Mouse (Mus musculus): Measurements from ENCODE around the gene Cox10. TPM values are rescaled to one million over a fixed set of nuclear protein-coding genes. Genes with fewer than 3 reads are reported as not detected.
"Not testable (repeated sequence)": the region's sequence is repeated elsewhere in the genome, so short reads cannot be mapped to it uniquely, and the experiment has no call there.

The Cox10 gene
- total RNA-seq (2022) = 10 to 100 TPM; 21.0 to 25.0 (median 23.3) TPM

DNA sequence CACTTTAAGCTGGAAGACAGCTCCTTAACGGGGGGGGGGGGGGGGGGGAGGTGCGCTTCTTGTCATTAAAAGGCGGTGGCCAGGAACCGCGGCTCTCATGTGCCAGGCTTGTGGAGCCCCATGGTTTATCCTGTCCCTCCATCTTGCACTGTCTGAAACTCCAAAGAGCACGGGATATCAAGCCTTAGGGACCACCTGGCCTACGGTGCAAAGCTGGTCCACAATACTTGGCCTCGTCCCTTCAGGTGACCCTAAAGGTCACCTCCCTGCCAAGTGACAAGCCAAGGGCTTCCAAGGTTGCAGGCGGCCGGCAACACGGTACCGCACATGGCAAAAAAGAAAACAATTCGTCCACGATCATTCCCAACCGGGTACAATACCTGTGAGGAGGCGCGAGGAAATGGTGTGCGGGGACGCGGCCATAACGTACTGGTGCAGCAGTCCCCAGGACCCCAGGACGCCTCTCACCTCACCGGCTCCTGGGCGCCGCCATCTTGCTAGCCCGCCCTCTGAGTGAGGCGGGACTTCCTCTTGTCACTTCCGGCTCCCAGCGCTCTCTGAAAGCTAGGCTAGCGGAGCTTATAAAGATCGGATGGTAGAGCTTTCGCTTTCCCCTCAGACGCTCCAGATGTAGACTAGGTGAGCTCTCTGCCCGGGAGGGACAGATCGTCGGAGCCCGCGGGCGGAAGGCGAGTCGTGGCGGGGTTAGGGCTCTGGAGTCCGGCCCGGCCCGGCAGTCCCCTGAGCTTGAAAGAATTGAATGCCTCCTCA lies at the start of gene Cox10:
Cox10 (minus strand) TSS at position 513 of the 771 bp plus-strand sequence.
- peak; percentile 67 to 84 for DNase-seq (ENCODE audit: low spot score in 2 of 2)

DNA sequence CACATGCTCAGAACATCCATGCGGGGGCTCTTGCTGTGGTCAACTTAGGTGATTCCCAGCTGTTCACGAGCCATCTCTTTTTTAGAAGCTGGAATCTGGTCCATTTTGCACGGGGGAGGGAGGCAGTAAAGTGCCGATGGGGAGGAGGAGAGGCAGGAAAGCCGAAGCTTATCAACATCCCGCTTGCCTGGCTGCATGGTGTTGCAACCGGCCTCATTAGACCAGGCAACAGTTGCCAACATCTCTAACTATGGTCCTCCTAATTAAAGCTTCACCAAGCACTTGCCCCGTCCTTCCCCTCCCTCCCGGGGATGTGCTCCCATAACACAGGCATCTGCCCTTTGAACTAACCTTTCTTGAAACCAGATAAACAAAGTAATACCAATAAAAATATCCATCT lies 48.7 kb upstream of the Cox10 start:
- DNase-seq (ENCODE audit: low spot score in 2 of 2) = no peak

DNA sequence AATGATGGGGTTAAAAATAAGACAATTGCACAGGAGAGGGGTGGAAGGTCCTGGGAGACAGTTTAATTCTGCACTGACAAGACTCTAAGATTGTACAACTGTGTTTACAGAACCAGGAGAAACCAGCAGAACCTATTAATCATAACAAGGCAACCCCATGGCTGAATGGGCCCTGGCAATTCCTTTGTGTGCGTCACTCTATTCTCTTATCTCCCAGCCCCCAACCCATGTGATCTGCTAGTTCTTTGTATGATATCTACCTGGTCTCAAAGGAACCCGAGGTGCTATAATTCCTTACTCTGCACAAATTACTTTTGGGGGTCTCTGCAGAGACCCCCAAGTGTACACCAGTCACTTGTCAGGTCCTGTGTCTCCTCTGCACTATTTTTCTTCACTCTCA lies 46.2 kb upstream of the Cox10 start:
- DNase-seq (ENCODE audit: low spot score in 2 of 2) = no peak

DNA sequence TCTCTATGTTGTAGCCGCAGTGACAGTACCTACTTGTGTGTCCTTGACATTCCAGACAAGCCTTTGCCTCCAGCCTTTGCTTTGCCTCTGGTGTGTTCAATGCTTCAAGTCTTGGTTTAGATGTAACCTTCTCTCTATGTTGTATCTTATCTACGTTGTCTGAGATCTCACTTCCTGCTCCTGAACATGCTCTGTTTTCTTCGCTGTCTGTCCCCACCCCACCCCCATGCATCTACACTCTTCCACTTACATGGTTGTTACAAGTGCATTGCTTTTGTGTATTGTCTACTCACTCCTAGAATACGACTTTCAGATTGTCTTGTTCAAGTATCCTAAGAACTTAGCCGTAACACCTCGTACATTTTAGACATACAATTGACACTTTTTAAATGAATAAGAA lies 43.9 kb upstream of the Cox10 start:
- not testable (repeated sequence) for DNase-seq (ENCODE audit: low spot score in 2 of 2)

DNA sequence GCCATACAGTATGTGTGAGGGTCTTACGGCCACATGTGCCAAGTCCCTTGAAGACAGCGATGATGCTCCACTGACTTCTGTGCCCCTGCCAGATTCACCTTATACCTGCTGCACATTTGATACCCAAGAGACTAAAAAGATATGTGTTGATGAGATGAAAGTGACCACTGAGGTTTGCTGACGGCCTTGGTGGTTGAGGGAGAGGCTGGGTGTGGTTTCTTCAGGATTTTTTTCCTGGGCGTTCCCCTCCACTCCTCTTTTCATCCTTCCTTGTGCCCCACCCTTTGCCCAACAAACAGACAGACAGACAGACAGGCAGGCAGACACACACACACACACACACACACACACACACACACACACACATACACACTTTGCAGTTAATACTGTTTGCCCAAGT lies 37.4 kb upstream of the Cox10 start:
- DNase-seq (ENCODE audit: low spot score in 2 of 2) = no peak

DNA sequence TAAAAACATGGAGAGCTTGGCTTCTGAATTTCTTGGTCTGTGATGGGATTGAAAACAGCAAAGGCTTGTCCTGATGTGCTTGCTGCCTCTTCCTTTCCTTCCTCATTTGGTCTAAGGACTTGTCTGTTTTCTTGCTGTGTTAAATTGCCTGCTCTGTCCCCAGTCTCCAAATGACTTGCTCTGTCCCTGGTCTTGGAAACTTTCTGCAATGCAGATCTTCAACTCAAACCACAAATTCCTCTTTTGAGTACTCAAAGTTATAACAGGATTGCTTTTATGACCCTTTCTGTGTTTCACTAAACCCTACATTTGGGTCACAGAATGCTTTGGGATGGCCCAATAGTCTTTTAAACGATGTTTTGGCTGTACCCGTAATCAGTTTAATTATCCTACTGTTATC lies 36.6 kb upstream of the Cox10 start:
- no peak for DNase-seq (ENCODE audit: low spot score in 2 of 2)

DNA sequence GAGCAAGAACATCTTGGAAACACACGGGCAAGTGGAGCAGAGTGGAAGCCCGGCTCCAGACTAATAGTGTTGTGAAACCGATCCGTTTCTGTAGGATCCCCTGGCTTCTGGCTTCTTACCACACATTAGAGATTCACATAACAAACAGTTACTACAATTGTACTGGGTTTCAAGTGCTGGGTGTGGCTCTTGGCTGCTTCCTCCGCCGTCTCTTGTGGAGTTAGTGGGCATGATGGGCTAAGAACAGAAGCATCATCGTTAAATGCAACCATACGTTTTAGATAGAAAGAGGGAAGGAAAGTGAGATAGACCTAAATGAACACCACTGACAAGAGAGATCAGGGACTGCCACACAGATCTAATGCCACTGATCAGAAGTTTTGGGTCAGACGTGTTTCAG lies 35.8 kb upstream of the Cox10 start:
- DNase-seq (ENCODE audit: low spot score in 2 of 2) = no peak

DNA sequence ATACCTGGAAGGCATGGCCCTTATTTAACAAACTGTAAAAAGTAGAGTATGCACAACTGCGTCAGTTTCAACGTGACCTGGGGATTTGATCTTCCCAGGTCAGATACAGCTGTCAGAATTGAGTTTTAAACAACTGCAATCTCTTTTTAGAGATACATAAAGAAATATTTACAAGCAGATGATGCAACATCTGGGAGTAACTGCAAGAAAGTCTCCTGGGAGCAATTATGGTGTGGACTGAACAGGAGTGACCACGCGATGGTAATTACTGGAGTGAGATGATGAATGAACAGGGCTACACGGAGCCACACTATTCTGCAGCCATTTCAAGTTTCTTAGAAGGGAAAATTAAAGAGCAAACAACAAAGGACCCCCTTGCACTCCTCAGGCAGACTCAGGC lies 20.8 kb upstream of the Cox10 start:
- DNase-seq (ENCODE audit: low spot score in 2 of 2) = no peak

DNA sequence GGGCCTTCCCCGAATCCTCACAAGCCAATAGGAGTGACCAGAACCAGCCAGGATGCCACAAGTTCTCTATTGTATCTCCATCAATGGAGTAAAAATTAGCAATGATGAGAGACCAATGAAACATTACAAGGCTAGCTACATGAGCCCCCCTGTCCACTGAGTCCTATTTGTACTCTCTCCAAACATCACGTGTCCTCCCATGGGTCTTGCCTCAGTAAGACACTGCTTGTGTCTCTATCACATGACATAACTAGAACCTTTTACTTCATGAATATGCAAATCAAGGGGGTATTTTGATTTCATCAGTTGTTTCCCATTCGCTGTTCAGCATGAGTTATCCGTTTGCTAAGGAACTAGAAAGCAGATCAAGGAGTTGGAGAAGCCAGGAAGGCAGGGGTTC lies 13.8 kb upstream of the Cox10 start:
- no peak for DNase-seq (ENCODE audit: low spot score in 2 of 2)

DNA sequence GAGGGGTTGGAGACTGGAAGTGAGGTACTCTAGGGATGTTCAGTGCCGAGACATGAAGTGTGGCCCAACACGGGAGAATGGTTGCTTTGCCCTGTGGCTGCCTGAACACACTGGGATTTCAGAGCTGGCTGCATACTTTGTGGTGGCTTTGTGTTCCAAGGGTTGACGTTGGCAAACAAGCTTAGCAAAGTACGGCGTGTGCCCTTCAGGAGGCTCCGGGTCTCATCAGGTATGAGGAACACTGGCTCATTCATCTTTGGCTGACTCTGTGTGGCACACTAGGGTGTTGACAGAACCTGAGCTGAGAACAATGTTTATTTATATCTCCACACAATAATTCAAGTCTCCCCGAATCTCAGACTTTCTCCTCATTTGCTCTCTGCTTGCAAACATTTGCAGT lies 11.9 kb upstream of the Cox10 start:
- DNase-seq (ENCODE audit: low spot score in 2 of 2) = no peak

DNA sequence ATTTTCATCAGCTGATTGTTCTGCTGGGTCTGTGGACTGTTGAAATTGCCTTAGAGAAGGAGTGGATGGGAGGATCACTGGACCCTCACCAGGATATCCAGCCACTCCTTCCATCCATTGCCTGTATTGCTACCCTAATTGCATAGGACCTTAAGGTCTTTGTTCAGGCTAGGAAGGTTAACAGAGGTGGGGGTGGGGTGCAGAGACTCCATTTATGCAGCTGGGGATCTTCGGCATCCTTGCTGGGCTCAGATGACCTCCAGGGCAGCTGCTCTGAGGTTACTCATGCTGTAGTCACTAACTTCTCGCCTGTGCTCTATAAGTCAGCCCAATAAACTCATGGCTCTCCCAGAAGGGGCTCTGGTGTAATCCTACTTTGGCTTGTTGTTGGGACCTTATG lies 10.4 kb upstream of the Cox10 start:
- DNase-seq (ENCODE audit: low spot score in 2 of 2) = no peak

DNA sequence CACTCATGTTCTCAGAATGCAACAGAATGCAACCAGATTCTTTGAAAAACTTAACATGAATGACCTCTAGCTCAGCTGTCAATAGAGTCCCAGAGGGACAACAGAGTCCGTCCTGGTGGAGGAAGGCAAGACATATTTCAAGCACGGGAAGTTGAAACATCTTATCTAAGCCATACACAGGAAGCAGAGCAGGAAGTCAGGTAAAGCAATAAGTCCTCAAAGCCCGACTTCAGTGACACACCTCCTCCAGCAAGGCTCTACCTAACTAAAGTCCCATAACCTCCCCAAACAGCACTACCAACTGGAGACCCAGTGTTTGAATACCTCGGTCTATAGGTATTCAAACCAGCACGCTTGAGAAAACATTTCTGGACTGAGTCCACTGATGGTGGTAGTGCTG lies 6.6 kb upstream of the Cox10 start:
- no peak for DNase-seq (ENCODE audit: low spot score in 2 of 2)

DNA sequence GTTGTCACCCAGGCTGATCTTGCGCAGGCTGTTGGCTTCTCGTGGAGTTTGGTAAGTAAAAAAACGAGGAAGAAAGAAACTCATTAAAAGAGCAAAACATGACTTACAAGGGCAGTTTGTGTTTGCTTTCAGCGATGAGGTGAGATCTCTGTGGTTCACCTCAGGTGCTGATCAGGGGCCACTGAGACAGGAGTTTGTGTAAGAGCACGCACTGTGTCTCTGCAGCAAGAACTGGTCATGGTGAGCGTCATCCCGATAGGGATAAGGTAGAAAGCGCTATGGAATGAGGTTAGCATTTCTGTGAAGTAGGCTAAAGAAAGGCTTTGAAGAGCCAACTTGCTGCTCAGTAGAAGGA lies 436 bp upstream of the Cox10 start:
- no peak for DNase-seq (ENCODE audit: low spot score in 2 of 2)

DNA sequence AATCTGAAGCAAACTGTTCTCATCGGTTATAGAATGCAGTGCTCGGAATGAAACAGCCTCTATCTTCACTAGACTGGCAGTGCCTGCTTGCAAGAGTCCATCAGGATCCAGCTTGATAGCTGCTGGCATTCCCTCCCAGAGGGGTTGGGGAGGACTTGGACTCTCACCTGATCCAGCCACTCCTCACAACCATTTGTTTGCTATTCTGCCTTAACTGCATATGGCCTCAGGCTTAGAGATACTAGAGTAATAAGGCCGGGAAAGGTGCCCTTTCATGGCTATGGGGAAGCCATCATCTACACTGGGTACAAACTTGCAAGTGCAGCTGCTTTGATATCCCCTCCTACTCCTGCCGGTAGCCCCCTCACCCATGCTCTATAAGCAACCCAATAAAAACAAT lies 3.1 kb downstream of the Cox10 start:
- no peak for DNase-seq (ENCODE audit: low spot score in 2 of 2)

DNA sequence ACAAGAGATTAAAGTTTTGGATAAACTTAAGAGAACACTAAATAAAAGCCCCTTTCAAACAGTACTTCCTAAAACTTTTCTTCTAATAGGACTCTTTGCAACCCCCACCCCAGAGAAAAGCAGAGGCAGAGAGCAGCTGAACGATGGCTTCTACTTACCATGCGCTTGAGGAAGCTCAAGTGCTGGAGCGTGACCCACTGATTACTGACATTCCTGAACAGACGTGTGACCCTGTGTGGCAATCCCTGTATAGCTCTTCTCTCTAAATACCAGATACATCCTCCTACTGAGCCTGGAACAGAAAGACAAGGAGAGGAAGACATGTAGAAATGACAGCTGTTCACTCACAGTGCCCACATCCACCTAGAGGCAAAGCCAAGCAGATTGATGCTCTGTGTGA lies 5.9 kb downstream of the Cox10 start:
- DNase-seq (ENCODE audit: low spot score in 2 of 2) = no peak

DNA sequence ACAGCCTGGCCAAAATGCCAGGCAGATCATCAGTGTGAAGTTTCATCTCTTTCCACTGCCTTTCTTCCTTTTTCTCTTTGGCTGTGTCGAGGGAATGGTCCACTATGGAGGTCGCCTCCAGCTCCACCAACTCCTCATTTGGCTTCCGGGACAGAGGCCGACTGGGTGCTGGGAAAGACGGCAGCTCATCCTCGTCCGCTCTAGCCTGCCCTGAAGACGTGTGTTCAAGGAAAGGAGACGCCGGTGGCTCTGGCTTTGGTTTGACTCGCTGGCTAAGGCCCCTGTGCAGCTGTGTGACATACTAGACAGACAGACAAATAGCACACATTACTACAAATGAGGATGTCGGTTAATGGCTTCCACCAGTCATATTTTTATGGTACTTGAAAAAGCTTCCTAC lies 7.7 kb downstream of the Cox10 start:
- no peak for DNase-seq (ENCODE audit: low spot score in 2 of 2)

DNA sequence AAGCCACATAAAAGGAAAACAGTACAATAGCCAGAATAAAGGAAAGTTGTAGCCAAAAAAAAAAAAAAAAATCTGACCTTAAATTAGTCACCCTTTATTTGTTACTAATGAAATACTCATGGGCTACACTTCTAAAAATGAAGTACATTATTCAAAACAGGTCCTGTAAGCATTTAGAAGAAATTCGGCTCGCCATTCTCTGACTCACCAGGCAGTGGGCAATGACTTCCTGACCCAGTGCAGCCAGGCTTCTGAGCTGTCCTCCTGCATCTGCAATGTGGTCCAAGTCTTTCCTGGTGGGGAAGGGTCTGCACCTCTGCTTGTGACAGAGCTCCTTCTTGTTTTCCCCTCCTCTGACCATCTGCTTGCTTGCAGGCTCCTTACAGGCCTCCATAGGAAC lies 13.3 kb downstream of the Cox10 start:
- no peak for DNase-seq (ENCODE audit: low spot score in 2 of 2)

DNA sequence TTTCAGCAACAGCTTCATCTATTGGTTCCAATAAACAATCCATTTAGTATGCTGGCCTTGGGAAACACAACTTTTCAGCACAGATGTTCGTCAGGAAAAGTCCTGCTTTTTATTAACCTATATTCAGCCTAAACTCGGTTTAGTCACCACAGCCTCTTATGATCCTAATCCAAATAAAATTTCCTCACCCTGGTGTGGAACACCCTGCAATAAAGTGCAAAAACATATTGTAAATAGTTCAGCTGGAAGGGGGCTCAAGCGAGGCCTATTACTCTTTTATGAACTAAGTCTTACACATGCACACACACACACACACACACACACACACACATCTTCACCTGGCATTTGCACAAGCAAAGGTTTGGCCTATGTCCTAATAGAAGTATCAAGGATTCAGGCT lies 16.1 kb downstream of the Cox10 start:
- DNase-seq (ENCODE audit: low spot score in 2 of 2) = no peak

DNA sequence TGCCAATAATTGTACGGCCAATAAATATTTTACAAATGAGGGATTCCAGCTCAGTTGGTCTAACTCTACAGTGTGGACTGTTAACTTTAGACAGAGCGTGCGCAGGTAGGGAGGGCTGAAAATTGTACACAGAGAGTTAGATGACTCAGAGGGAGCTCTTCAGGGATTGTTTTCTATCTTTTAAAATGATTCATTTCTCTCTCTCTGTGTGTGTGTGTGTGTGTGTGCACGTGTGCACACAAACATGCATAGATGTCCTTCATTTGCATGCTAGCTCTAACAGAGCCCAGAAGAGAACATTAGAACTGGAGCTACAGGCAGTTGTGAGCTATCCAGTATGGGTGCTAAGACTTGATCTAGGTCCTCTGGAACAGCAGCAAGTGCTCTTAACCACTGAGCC lies 17.0 kb downstream of the Cox10 start:
- no peak for DNase-seq (ENCODE audit: low spot score in 2 of 2)

DNA sequence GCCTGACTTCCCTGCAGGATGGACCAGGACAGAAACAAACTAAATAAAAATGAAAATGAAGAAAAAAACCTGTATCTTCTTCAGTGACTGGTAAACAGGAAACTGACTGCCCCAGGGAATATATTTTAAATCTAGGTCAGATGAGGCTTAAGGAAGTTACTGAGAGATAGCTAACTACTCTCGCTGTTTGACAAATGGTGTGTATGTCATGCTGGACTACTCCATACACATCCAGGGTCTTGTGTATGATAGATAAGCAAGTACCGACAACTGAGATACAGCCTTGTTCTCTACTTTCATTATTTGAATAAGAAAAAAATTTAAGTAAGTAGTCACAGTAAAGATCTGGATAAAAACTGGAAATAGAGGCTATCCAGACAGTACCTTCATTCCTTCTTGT lies 20.0 kb downstream of the Cox10 start:
- DNase-seq (ENCODE audit: low spot score in 2 of 2) = no peak

DNA sequence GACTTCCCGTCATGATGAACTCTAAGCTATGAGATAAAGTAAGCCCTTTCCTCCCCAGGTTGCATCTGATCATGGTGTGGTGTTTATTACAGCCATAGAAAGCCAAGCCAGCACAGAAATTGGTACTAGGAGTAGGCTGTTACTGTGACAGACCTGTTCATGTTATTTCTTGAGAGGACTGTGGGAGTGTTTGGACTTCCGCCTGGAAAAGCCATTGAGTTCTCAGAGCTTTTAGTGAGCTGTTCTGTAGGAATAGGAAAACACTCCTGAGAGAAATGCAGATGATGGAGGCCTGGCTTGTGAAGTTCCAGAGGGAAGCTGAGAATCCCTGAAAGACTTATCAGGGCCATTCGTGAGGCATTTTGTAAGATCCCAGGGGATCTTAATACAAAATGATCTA lies 20.8 kb downstream of the Cox10 start:
- DNase-seq (ENCODE audit: low spot score in 2 of 2) = peak in 1 of 2 experiments; percentile 36

DNA sequence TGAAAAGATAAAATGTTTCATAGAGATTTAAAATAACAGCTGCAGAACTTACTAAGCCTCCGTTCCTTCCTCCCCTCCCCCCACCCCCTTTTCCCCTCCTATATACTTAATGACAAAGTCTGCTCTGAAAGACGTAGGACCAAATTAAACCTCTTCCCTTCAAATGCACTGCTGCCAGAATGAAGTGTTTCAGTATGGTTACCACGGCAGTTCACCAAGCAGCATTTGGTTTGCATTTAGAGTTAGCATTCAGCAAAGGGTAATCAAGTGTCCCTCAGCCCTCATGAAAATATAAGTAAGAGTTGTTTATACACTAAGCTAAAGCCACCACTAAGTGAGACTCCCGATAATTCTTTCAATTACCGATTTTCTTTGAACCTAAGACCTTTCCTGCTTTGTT lies 25.9 kb downstream of the Cox10 start:
- no peak for DNase-seq (ENCODE audit: low spot score in 2 of 2)

DNA sequence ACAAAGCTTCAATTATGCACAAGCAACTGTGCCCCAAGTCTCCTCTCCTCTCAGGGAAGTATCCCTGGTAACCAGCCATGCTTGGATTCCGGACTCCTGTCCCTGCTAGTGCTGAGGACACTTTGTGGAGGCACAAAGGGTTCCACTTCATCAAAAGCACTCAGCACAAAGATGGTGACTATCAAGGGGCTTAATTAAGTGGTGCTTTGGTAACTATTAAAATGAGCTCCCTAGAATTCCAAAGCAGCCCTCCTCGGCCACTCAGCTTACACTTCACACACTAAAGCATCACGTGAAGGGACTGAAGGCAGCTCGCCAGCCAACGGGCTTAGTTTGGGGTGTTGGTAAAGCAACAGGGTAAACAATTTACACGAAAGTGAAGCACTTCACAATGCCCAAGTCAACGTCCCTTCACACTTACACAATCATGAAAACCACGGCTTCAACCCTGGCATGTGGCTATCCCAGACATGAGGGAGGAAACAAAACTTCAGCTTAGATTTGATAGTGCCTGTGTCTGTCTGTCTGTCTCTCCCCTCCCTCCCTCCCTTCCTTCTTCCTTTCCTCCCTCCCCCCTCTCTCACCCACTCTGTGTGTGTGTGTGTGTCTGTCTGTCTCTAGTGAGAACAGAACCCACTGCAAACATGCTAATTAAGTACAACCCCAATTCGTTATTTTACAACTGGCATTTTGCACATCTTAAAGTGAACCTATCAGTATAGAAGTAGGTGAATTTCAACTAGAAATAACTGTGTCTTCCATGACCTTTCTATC lies 27.9 kb downstream of the Cox10 start:
- peak; percentile 17 to 38 for DNase-seq (ENCODE audit: low spot score in 2 of 2)
